Mouse (Mus musculus): Measurements from ENCODE around the gene Pde10a. TPM values are rescaled to one million over a fixed set of nuclear protein-coding genes. Genes with fewer than 3 reads are reported as not detected.

Pde10a gene
- polyA plus RNA-seq, 1 experiment from 2014 or later: 2.5 TPM

- Histone ChIP-seq H3K36me3 (ENCODE audit: control insufficient read depth, insufficient read depth, low read length) (no peaks in the 10 kb centered on the region), H3K9ac (ENCODE audit: low read length) (no peak overlapping the region), H3K4me1 (ENCODE audit: control insufficient read depth in 2 of 2, insufficient read depth in 2 of 2, low read length in 2 of 2) (no peaks in the 10 kb centered on the region), H3K9me3 (ENCODE audit: control insufficient read depth, low read length) (no peaks in the 10 kb centered on the region), H3K27me3 (ENCODE audit: control insufficient read depth, insufficient read depth, low read length) (no peaks in the 10 kb centered on the region), H3K4me2 (ENCODE audit: low read length) (no peak overlapping the region), H3K4me3 (ENCODE audit: control insufficient read depth in 1 of 2, insufficient read depth in 1 of 2, low read depth in 1 of 2, low read length in 2 of 2) (no peak overlapping the region), H3K27ac (replicated peaks in 1 of 2; ENCODE audit: control insufficient read depth in 1 of 2, insufficient read depth in 1 of 2, low read depth in 2 of 2, low read length in 2 of 2) (no peak overlapping the region)
- no peak for ATAC-seq (ENCODE audit: insufficient number of reproducible peaks, insufficient read depth, low FRiP score, low read depth)
- 31% methylated on average over 14 of the region's 14 CpGs for WGBS
Measured at GRCm38 (mm10) chr17:9023198-9023942, 498.2 kb downstream of the Pde10a start.

DNA sequence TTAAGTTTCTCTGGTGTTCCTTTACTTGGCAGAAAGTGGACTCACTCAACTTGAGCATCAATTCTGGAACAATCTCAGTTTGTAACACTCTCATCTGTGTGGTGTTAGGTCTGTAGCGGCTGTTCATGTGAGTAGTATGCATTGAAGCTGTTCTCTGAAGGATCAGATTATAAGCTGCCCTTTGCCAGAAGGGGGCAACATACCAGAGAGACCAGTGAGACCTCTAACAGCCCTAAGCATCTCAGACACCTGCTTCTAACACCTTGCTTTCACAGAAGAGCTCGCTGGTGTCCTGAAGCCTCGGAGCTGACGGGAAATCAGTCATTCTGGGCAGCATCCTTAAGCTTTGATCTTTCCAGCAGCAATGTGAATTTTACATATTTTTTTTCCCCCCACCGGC lies 505.0 kb downstream of the Pde10a start:
- H3K9ac ChIP-seq (ENCODE audit: low read length): no peak overlapping the region
- H3K36me3 ChIP-seq (ENCODE audit: control insufficient read depth, insufficient read depth, low read length): no peaks in the 10 kb centered on the region
- ATAC-seq (ENCODE audit: insufficient number of reproducible peaks, insufficient read depth, low FRiP score, low read depth): no peak
- peaks cover 2 to 13% of the 10 kb centered on the region in 2 experiments for H3K4me1 ChIP-seq (ENCODE audit: control insufficient read depth in 2 of 2, insufficient read depth in 2 of 2, low read length in 2 of 2)
- H3K9me3 ChIP-seq (ENCODE audit: control insufficient read depth, low read length): no peaks in the 10 kb centered on the region
- H3K27me3 ChIP-seq (ENCODE audit: control insufficient read depth, insufficient read depth, low read length): peaks cover 5% of the 10 kb centered on the region; the same call in 1 of the 2 replicates
- no peak overlapping the region for H3K27ac ChIP-seq (replicated peaks in 1 of 2; ENCODE audit: control insufficient read depth in 1 of 2, insufficient read depth in 1 of 2, low read depth in 2 of 2, low read length in 2 of 2)
- H3K4me3 ChIP-seq (ENCODE audit: control insufficient read depth in 1 of 2, insufficient read depth in 1 of 2, low read depth in 1 of 2, low read length in 2 of 2): no peak overlapping the region
- no peak overlapping the region for H3K4me2 ChIP-seq (ENCODE audit: low read length)
- 62% methylated on average over 5 of the region's 5 CpGs for WGBS

DNA sequence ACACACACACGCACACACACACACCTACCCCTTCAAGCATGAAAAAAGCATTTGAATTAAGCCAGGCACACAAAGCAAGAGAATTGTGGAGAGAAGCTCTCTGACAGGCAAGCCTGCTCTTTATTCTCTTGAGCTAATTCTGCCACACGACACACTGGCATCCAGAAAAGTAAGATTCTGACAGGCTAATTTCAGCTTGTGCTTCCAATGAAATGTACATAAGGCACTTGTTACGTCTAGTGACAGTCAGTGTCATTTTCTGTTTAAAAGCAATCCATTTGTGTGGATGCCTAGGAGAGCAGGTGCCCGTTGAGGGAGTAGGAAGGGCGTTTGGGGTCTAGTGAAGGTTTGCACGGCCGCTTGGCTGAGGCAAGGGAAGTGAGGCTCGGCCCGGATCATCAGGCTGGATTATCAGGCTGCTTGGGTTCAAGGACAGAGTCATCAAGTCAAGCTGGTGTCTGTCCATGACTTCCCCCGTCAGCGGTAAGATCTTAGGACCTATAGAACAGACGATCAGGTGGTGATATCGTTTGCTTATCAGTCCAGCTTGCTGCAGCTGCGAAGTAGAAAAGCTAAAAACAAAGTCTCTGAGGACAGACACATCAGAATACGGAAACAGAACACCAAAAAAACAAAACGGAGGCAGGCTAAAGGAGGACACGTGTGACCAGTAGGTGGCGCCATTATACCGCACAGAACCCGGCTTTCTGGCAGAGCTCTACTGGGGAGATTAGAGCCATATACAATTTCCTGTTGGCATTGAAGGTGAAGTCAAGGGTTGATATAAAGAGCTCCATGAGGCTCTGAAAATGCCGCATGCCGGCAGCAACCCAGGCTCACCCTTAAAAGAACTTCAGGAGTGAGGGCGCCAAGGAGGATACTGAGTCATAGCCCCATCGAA lies 506.3 kb downstream of the Pde10a start:
- H3K36me3 ChIP-seq (ENCODE audit: control insufficient read depth, insufficient read depth, low read length): no peaks in the 10 kb centered on the region
- peaks cover 2 to 13% of the 10 kb centered on the region in 2 experiments for H3K4me1 ChIP-seq (ENCODE audit: control insufficient read depth in 2 of 2, insufficient read depth in 2 of 2, low read length in 2 of 2)
- H3K4me2 ChIP-seq (ENCODE audit: low read length): peak overlapping the region; percentile 61
- H3K27ac ChIP-seq (replicated peaks in 1 of 2; ENCODE audit: control insufficient read depth in 1 of 2, insufficient read depth in 1 of 2, low read depth in 2 of 2, low read length in 2 of 2): no peak overlapping the region
- no peak; the same call in 1 of the 2 replicates for ATAC-seq (ENCODE audit: insufficient number of reproducible peaks, insufficient read depth, low FRiP score, low read depth)
- no peaks in the 10 kb centered on the region for H3K9me3 ChIP-seq (ENCODE audit: control insufficient read depth, low read length)
- WGBS: 12% methylated on average over 24 of the region's 24 CpGs
- peak overlapping the region; percentile 24 to 26; a peak in 3 of 4 replicates for H3K4me3 ChIP-seq (ENCODE audit: control insufficient read depth in 1 of 2, insufficient read depth in 1 of 2, low read depth in 1 of 2, low read length in 2 of 2)
- peaks cover 5% of the 10 kb centered on the region; the same call in 1 of the 2 replicates for H3K27me3 ChIP-seq (ENCODE audit: control insufficient read depth, insufficient read depth, low read length)
- peak overlapping the region; percentile 59 for H3K9ac ChIP-seq (ENCODE audit: low read length)

- Histone ChIP-seq H3K9ac (ENCODE audit: low read length) (no peak overlapping the region), H3K9me3 (ENCODE audit: control insufficient read depth, low read length) (no peaks in the 10 kb centered on the region), H3K4me3 (ENCODE audit: control insufficient read depth in 1 of 2, insufficient read depth in 1 of 2, low read depth in 1 of 2, low read length in 2 of 2) (no peak overlapping the region), H3K4me2 (ENCODE audit: low read length) (peak overlapping the region; percentile 61; the same call in 1 of the 2 replicates), H3K36me3 (ENCODE audit: control insufficient read depth, insufficient read depth, low read length) (no peaks in the 10 kb centered on the region), H3K4me1 (ENCODE audit: control insufficient read depth in 2 of 2, insufficient read depth in 2 of 2, low read length in 2 of 2) (peaks cover 2 to 13% of the 10 kb centered on the region in 2 experiments), H3K27ac (replicated peaks in 1 of 2; ENCODE audit: control insufficient read depth in 1 of 2, insufficient read depth in 1 of 2, low read depth in 2 of 2, low read length in 2 of 2) (no peak overlapping the region), H3K27me3 (ENCODE audit: control insufficient read depth, insufficient read depth, low read length) (peaks cover 5% of the 10 kb centered on the region; the same call in 1 of the 2 replicates)
- 72% methylated on average over 6 of the region's 6 CpGs for WGBS
- ATAC-seq (ENCODE audit: insufficient number of reproducible peaks, insufficient read depth, low FRiP score, low read depth): no peak
Measured at GRCm38 (mm10) chr17:9032362-9033044, 507.3 kb downstream of the Pde10a start.

DNA sequence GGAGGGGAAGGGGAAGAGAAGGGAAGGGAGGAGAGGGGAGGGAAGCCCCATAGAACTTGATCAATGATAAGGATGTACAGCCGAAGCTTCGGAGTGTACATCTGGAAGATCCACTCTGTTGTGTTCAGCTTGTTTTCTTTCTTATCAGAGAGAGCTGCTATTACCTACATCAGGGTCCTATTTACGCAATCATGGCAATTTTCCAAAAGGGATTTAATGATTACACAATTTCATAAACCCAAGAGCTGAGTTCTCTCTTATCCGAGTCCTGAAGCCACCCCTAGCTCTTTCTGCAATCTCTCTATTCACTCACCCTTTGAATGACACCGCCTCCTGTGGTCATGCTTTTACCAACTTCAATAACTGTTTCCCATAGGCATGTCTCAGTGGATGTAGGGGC lies 508.3 kb downstream of the Pde10a start:
- Histone ChIP-seq H3K4me2 (ENCODE audit: low read length) (no peak overlapping the region), H3K9ac (ENCODE audit: low read length) (no peak overlapping the region), H3K9me3 (ENCODE audit: control insufficient read depth, low read length) (no peaks in the 10 kb centered on the region), H3K4me3 (ENCODE audit: control insufficient read depth in 1 of 2, insufficient read depth in 1 of 2, low read depth in 1 of 2, low read length in 2 of 2) (no peak overlapping the region), H3K4me1 (ENCODE audit: control insufficient read depth in 2 of 2, insufficient read depth in 2 of 2, low read length in 2 of 2) (peaks cover 2 to 13% of the 10 kb centered on the region in 2 experiments), H3K27ac (replicated peaks in 1 of 2; ENCODE audit: control insufficient read depth in 1 of 2, insufficient read depth in 1 of 2, low read depth in 2 of 2, low read length in 2 of 2) (no peak overlapping the region), H3K27me3 (ENCODE audit: control insufficient read depth, insufficient read depth, low read length) (peaks cover 5% of the 10 kb centered on the region; the same call in 1 of the 2 replicates), H3K36me3 (ENCODE audit: control insufficient read depth, insufficient read depth, low read length) (no peaks in the 10 kb centered on the region)
- WGBS: 77% methylated on average over 5 of the region's 5 CpGs
- ATAC-seq (ENCODE audit: insufficient number of reproducible peaks, insufficient read depth, low FRiP score, low read depth): no peak

- H3K9me3 ChIP-seq (ENCODE audit: control insufficient read depth, low read length): no peaks in the 10 kb centered on the region
- WGBS: 71% methylated on average over 8 of the region's 8 CpGs
Measured at GRCm38 (mm10) chr17:9035561-9036348, 510.6 kb downstream of the Pde10a start.

More at GRCm38 (mm10) chr17:9035561-9036348, 510.6 kb downstream of the Pde10a start:
- no peak overlapping the region for H3K4me3 ChIP-seq (ENCODE audit: control insufficient read depth in 1 of 2, insufficient read depth in 1 of 2, low read depth in 1 of 2, low read length in 2 of 2)
- no peaks in the 10 kb centered on the region for H3K36me3 ChIP-seq (ENCODE audit: control insufficient read depth, insufficient read depth, low read length)
- no peak overlapping the region for H3K9ac ChIP-seq (ENCODE audit: low read length)
- H3K27ac ChIP-seq (replicated peaks in 1 of 2; ENCODE audit: control insufficient read depth in 1 of 2, insufficient read depth in 1 of 2, low read depth in 2 of 2, low read length in 2 of 2): no peak overlapping the region
- no peak overlapping the region for H3K4me2 ChIP-seq (ENCODE audit: low read length)
- ATAC-seq (ENCODE audit: insufficient number of reproducible peaks, insufficient read depth, low FRiP score, low read depth): no peak
- peaks cover 2 to 13% of the 10 kb centered on the region in 2 experiments for H3K4me1 ChIP-seq (ENCODE audit: control insufficient read depth in 2 of 2, insufficient read depth in 2 of 2, low read length in 2 of 2)
- no peaks in the 10 kb centered on the region; the same call in 1 of the 2 replicates for H3K27me3 ChIP-seq (ENCODE audit: control insufficient read depth, insufficient read depth, low read length)
